Mouse (Mus musculus) left cerebral cortex, adult 18-20 months (tissue): ENCODE measurements around the gene Glp2r. TPM values are rescaled to one million over a fixed set of nuclear protein-coding genes. Genes with fewer than 3 reads are reported as not detected.

Experiments
- DNase-seq, 2 experiments: peaks; one replicate each; pipeline ENCODE4 v3.0.0; 2021 to 2022; ENCODE audit warnings: low spot score in 2 of 2, mixed read lengths in 1 of 2
- total RNA-seq, 2 experiments: library from RNA; stranded (reverse); gene quantifications; 2 replicates each; pipeline ENCODE4 v1.2.3; 2021

Gene Glp2r
- total RNA-seq, 2 experiments from 2014 or later = 2.0 to 2.1 TPM

- peak; percentile 70 to 79 for DNase-seq
These were observed 106.0 kb downstream of the Glp2r start for GRCm38 (mm10) chr11:67664918-67665317.

- peak; percentile 69 to 79 for DNase-seq
These were observed 106.7 kb downstream of the Glp2r start for GRCm38 (mm10) chr11:67664261-67664660.

- DNase-seq = no peak
These were observed 107.5 kb downstream of the Glp2r start for GRCm38 (mm10) chr11:67663437-67663836.

GRCm38 (mm10) chr11:67661465-67661864, 109.5 kb downstream of the Glp2r start:
- DNase-seq = no peak

- peak in 1 of 2 experiments; percentile 55 for DNase-seq
These were observed 113.1 kb downstream of the Glp2r start for GRCm38 (mm10) chr11:67657685-67658382.

- DNase-seq = no peak
These were observed 114.1 kb downstream of the Glp2r start for GRCm38 (mm10) chr11:67656811-67657210.

GRCm38 (mm10) chr11:67656366-67656765, 114.6 kb downstream of the Glp2r start:
- DNase-seq = no peak

- peak; percentile 44 to 67 for DNase-seq
These were observed 115.6 kb downstream of the Glp2r start for GRCm38 (mm10) chr11:67655236-67655959.

- DNase-seq = no peak
These were observed 116.4 kb downstream of the Glp2r start for GRCm38 (mm10) chr11:67654514-67654913.

- no peak for DNase-seq
These were observed 117.3 kb downstream of the Glp2r start for GRCm38 (mm10) chr11:67653521-67654090.

GRCm38 (mm10) chr11:67652893-67653255, 118.1 kb downstream of the Glp2r start:
- no peak for DNase-seq

- DNase-seq = peak; percentile 61 to 64
These were observed 118.6 kb downstream of the Glp2r start for GRCm38 (mm10) chr11:67652194-67652892.

- no peak for DNase-seq
These were observed 119.2 kb downstream of the Glp2r start for GRCm38 (mm10) chr11:67651731-67652130.

- DNase-seq = no peak
These were observed 120.8 kb downstream of the Glp2r start for GRCm38 (mm10) chr11:67649971-67650707.

- peak; percentile 75 to 83 for DNase-seq
These were observed 122.1 kb downstream of the Glp2r start for GRCm38 (mm10) chr11:67648651-67649407.

- peak; percentile 69 to 79 for DNase-seq
These were observed 123.2 kb downstream of the Glp2r start for GRCm38 (mm10) chr11:67647745-67648144.

GRCm38 (mm10) chr11:67644632-67645149, 126.3 kb downstream of the Glp2r start:
- no peak for DNase-seq

- no peak for DNase-seq
These were observed 127.5 kb downstream of the Glp2r start for GRCm38 (mm10) chr11:67643465-67643864.

- no peak for DNase-seq
These were observed 128.1 kb downstream of the Glp2r start for GRCm38 (mm10) chr11:67642835-67643234.

- no peak for DNase-seq
These were observed 128.5 kb downstream of the Glp2r start for GRCm38 (mm10) chr11:67642421-67642820.
